Mouse (Mus musculus): ENCODE measurements around the gene Acot11.

- TF ChIP-seq CTCF (IDR thresholded peaks at IDR 0.05; ENCODE audit: low read depth, low read length) (no peak), POLR2A (IDR thresholded peaks at IDR 0.05; ENCODE audit: borderline replicate concordance, low read depth, low read length) (no peak)
Observed at GRCm38 (mm10) chr4:106707957-106708356, 96.8 kb downstream of the Acot11 start.

Measured in bone marrow macrophage, adult 2 months (primary cell).